Mouse (Mus musculus) lung, adult 2 months (tissue): ENCODE results near the gene Zfyve26.

Experiments used
- CTCF ChIP-seq: fragments of 200-500 bp; IDR thresholded peaks from 2 replicates; pipeline ENCODE4 v1.5.1; 2011; ENCODE audit warnings: mild to moderate bottlenecking, low read length, control low read depth; ENCODE audit not compliant: insufficient read depth
- POLR2A ChIP-seq: fragments of 200-500 bp; IDR thresholded peaks from 2 replicates; pipeline ENCODE4 v1.6.1; 2011; ENCODE audit warnings: low read depth, mild to moderate bottlenecking, control low read depth, low read length, borderline replicate concordance; ENCODE audit errors: extremely low read depth

- TF ChIP-seq POLR2A (no peak), CTCF (peak; percentile 50; the same call in 1 of the 2 replicates)
Observed at GRCm38 (mm10) chr12:79193441-79193840, 102.7 kb downstream of the Zfyve26 start.
